Mouse (Mus musculus): ENCODE measurements around the gene Erich3.
"Not testable (repeated sequence)": the region's sequence is repeated elsewhere in the genome, so short reads cannot be mapped to it uniquely, and the experiment has no call there.

The Erich3 gene

GRCm38 (mm10) chr3:154663545-154663944 lies at the start of gene Erich3:
Gene Erich3 (plus strand): TSS chr3:154663859.
- no peak for DNase-seq (ENCODE audit: low read depth)

GRCm38 (mm10) chr3:154614771-154615170 lies 48.9 kb upstream of the Erich3 start:
- DNase-seq (ENCODE audit: low read depth) = no peak

- DNase-seq (ENCODE audit: low read depth) = no peak
Measured at GRCm38 (mm10) chr3:154615304-154615703, 48.4 kb upstream of the Erich3 start.

- DNase-seq (ENCODE audit: low read depth) = no peak
Measured at GRCm38 (mm10) chr3:154616106-154616505, 47.6 kb upstream of the Erich3 start.

- DNase-seq (ENCODE audit: low read depth) = no peak
Measured at GRCm38 (mm10) chr3:154628284-154628683, 35.4 kb upstream of the Erich3 start.

GRCm38 (mm10) chr3:154631281-154631680 lies 32.4 kb upstream of the Erich3 start:
- not testable (repeated sequence) for DNase-seq (ENCODE audit: low read depth)

- no peak for DNase-seq (ENCODE audit: low read depth)
Measured at GRCm38 (mm10) chr3:154633091-154633490, 30.6 kb upstream of the Erich3 start.

- DNase-seq (ENCODE audit: low read depth) = no peak
Measured at GRCm38 (mm10) chr3:154646638-154647442, 16.8 kb upstream of the Erich3 start.

GRCm38 (mm10) chr3:154647443-154647780 lies 16.2 kb upstream of the Erich3 start:
- no peak for DNase-seq (ENCODE audit: low read depth)

- no peak for DNase-seq (ENCODE audit: low read depth)
Measured at GRCm38 (mm10) chr3:154649411-154650285, 14.0 kb upstream of the Erich3 start.

- DNase-seq (ENCODE audit: low read depth) = no peak
Measured at GRCm38 (mm10) chr3:154651192-154651821, 12.4 kb upstream of the Erich3 start.

GRCm38 (mm10) chr3:154652581-154653420 lies 10.9 kb upstream of the Erich3 start:
- no peak for DNase-seq (ENCODE audit: low read depth)

GRCm38 (mm10) chr3:154653454-154653853 lies 10.2 kb upstream of the Erich3 start:
- DNase-seq (ENCODE audit: low read depth) = no peak

- DNase-seq (ENCODE audit: low read depth) = no peak
Measured at GRCm38 (mm10) chr3:154654284-154654683, 9.4 kb upstream of the Erich3 start.

GRCm38 (mm10) chr3:154654901-154655300 lies 8.8 kb upstream of the Erich3 start:
- no peak for DNase-seq (ENCODE audit: low read depth)

- DNase-seq (ENCODE audit: low read depth) = no peak
Measured at GRCm38 (mm10) chr3:154655711-154656110, 7.9 kb upstream of the Erich3 start.

GRCm38 (mm10) chr3:154663976-154664581 lies 420 bp downstream of the Erich3 start:
- no peak for DNase-seq (ENCODE audit: low read depth)

- DNase-seq (ENCODE audit: low read depth) = no peak
Measured at GRCm38 (mm10) chr3:154664636-154665035, 977 bp downstream of the Erich3 start.

GRCm38 (mm10) chr3:154668485-154668884 lies 4.8 kb downstream of the Erich3 start:
- no peak for DNase-seq (ENCODE audit: low read depth)

GRCm38 (mm10) chr3:154670584-154670983 lies 6.9 kb downstream of the Erich3 start:
- DNase-seq (ENCODE audit: low read depth) = no peak

- no peak for DNase-seq (ENCODE audit: low read depth)
Measured at GRCm38 (mm10) chr3:154671013-154671412, 7.4 kb downstream of the Erich3 start.

Measured in c-Kit-positive CD71-positive TER-119-negative erythroid progenitor cells, embryonic 14.5 days (primary cell).